Mouse (Mus musculus) cerebellum, postnatal 36 days (tissue): ENCODE measurements around the gene Sdccag8.

Source experiments
- DNase-seq, 2 experiments: peaks; one replicate each; pipeline ENCODE4 v3.0.0; 2021 to 2022; ENCODE audit warnings: mixed read lengths in 2 of 2

Sdccag8 gene

DNA sequence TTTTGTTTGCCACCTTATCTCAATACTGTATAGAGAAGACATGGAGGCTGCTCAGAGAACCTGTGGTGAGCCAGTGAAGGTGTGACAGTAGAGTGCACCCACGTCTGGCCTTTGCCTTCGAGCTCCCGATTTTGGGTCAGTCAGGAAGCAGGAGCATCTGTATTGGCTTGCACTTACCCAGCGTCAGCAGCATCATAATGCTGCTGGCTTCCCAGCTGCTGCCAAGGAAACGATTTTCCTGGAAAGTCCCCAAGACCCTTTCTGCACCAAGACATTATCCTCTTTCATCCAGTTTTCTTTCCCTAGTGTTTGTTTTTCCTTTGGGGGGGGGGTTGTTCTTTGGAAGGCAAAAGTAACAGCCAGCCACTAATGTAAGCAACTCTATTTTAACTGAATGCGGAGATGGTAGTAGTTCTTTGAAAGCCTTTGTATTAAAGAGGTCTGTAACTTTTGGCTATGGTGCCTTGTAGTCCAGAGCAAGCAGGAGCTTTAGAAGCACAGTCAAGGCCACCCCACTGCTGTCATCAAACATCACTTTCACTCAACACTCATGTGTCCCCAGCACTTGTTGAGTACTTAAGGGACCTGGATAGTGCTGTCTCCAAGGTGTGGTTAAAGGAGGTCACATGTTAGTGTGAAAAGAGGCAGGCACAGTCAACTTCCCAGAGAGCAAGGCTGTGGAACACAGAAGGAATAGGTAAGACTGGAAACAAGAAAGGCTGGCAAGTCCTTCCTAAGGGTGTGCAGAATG is 172.7 kb downstream of the Sdccag8 start:
- DNase-seq: no peak

DNA sequence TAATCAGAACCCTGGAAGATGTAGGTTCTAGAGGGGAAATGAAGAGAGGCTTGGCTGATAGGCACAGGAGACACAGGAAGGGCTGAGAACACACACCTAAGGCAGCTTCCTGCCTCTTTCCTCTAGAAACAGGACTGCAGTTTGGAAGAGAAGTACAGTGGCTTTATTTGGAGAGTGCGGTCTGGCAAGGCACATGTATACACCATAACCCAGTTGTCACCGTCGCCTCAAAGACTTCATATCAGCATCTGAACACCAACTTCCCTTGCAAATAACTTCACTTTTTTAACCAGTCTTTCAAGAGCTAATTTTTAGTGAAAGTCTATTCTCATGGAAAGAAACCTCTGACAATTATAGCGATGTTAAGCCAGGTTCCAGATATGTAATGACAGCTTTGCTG is 177.0 kb downstream of the Sdccag8 start:
- no peak for DNase-seq

DNA sequence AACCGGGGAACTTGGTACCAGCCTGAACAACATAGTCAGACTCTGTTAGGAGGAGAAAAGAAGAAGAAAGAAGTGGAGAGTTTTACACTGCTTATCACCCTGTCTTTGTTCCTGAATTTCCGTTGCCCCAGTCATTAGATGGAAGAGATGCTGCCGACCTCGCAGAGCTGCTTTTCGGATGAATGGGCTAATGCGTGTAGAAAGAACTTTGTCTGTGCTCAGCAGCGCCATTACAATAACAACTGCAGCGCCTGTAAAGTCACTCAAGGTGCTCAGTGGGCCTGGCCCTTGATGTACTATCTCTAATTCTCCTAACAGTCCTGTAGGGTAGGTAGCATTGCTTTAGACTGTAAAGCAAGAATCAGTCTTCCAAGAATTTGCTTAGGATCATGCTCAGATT is 178.1 kb downstream of the Sdccag8 start:
- DNase-seq: no peak

DNA sequence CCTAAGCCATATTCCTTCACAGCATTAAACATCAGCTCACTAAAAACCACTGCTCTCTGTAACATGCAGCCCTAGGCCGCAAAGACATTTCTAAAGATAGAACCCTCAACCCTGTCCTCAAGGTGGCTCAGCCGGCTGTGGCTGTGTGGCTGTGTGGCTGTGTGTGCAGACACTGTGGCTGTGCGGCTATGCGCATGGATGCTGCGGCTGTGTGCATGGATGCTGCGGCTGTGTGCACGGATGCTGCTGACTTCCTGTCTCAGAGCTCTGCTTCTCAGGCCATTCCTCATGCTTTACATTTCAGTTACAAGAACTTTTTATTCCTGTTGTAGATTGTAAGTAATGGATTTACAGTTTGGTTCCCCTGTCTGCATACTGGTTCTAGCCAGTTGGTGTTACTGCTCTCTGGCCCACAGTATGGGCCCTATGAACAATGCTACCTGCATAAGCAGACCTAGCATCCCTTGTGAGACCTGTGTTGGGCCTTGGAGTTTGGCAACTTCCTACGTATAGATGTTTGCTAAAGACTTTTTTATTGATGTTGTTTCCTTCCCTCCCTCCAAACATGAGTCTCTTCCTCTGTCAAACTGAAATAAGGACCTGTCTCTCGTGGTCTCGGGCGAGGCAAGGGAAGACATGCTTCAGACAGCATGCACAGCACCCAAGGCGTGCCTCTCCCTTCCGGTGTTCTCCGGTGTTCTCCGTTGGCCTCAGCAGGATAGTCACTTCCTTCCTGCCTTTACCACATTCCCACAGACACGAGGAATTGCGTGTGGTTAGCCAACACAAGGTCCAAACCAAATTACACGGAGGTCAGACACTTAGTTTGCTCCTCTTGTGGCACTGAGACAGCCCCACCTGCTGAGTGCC is 178.9 kb downstream of the Sdccag8 start:
- DNase-seq: no peak

DNA sequence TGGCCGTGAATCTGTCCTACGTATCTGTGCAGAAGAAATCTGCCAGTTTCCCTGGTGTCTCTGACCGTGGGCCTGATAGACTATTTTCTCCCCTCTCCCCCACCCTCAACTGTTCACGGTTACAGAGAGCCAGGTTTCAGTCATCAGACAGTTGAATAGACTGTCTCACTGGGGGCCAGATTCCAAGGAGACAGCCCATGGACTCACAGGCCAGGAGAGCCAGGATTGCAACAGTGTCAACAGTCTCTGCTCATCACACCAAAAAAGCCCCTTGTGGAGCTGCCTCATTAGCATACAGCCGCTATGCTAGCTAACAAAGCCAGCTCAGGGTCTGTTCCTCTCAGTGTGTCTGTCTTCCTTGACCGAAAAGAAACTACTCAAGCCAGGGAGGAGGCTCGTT is 179.6 kb downstream of the Sdccag8 start:
- DNase-seq: no peak

DNA sequence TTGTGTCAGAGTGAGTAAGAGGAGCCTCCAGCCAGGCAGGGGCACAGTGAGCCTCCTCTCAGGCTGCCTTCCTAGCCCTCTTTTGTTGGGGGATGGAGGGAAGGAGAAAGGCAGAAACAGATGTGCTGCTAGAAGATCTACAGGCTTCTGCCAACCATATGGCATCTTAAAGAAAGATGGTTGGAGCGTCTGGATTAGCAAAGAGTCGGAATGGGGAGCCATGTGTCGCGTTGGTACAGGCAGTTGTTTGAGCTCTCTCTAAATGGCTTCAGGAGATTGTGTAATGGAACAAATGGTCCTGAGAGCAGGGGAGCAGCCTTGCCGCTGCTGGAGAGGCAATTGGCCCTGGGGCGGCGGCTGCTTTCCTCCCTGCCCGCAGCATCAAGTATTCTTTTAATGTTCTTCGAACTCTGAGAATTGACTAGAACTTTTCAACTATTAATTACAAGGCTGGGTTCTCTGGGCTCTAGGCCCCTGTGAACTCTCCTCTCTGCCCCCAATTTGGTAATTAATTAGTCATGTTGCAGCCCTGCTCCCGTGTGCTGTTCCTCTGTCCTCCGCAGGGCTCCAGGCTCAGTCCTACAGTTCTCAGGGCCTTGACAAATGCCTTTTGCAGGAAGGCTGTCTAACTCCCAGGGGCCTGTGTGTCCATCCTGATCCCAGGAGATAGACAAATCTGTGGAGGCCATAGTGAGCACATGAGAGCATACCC is 180.4 kb downstream of the Sdccag8 start:
- no peak for DNase-seq

DNA sequence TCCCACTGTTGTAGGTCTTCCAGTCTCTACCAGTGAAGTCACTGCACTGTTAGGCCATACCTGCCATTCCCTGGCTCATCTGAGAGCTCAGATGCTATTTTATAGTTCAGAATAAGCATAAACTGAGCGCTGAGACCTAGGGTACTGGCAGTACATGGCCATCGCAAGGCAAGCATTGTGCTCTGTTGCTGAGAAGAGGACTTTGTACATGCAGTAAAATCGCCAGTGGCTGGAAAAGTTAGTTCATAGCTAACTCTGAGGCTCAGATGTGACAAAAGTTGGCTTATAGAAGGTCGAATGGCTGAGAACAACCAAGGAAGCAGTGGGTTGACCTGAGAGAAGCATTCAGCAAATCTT is 180.9 kb downstream of the Sdccag8 start:
- DNase-seq: no peak

DNA sequence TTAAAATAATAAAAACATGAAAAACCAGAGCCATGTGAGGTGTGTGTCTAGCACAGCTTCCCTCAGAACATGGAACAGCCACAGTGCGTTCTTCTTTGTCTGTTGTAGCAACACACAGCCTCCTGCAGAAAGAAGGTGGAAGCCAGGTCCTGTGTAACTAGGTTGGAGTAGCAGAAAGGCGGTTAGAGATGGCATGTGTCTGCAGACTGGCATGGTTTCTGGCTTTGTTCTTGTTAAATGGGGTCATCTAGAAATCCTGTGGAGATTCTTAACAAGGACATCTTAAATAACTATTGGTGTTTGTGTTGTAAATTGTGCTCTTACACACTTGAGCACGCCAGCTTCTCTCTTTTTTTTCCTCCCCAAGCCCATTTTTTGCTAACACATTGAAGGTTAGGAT is 181.7 kb downstream of the Sdccag8 start:
- DNase-seq: no peak

DNA sequence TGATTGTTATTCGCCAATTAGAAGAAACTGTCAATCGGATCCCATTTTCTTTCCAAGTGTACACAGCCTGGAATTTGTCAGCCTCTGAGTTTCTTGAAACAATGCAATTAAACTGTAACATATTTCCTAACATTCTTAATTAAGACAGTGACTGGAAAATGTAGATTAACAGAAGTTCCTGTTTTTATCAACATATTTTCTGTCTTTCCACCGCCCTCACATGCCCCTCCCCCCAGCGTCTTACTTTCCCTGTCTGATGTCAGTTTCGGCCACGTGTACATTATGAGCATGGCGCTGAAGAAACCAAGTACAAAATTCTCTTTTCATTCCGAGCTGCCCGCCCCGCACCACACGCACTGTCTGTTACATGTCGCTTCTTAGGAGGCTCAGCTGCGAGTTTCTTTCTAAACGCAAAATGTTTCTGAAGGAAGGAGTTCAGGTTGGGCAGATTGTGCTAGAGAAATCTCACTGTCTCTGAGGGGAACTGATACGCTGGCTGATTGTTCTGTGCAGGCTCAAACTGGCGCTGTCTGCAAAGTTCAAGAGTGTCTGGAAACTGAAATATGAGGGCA is 182.3 kb downstream of the Sdccag8 start:
- DNase-seq: peak; percentile 34 to 37

DNA sequence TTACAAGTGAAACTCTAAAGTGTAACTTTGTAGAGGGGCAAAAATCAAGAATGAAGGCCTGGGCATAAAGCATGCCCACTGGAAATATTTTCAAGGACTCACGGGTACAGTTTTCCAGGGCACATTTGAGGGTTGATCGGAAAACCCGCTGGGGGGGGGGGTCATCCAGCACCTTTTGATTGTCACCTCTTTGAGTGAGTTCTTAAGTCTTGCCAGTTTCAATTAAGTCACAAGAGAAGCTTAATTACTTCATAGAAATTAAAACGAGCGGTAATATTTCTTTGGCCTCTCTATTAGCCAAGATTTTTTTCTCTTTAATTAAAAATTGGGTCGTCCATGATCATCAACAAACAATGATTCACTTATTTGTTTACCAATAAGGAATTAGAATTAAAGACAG is 182.8 kb downstream of the Sdccag8 start:
- DNase-seq: no peak

DNA sequence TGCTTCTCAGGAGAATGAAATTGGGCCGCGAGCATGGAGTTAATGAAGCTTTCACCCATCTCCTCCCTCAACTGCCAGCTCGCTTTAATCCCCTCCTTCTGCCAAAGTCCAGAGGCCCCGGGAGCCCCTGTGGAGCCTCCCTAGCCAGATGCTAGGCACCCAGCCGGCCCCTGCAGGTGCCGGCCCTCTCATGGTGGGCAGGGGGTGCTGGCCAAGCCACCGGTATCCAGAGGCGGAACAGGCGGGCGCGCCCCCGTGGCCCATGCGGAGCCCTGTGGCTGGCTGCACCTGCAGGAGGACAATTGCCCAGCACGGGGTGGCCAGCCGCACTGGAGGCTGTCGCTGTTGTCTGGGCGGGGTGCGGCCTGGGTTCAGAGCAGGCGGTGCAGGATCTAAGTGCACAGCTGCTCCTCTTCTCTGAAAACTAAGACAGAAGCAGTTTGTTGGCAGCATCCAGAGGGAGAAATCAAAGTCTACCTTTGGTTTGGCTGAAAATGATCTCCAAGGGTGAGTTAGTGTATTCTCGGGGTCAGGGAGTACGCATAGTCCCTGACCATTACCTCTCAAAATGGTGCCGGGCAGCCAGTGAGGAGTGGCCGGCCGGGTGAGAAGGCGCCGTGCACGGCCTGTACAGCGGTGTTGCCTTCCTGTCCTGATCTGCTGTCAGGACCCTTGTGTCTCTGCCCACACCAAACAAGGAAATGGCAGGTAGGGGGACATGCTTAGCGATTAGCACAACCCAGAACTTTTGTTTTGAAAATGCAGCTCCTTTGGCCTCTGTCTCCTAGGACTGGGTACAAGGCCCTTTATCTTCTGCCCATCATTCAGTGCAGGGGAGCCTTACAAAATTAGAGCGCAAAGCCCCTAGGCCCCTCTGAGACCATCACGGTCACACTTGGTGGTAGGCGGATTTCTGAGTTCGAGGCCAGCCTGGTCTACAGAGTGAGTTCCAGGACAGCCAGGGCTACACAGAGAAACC is 183.5 kb downstream of the Sdccag8 start:
- DNase-seq: peak in 1 of 2 experiments; percentile 37

DNA sequence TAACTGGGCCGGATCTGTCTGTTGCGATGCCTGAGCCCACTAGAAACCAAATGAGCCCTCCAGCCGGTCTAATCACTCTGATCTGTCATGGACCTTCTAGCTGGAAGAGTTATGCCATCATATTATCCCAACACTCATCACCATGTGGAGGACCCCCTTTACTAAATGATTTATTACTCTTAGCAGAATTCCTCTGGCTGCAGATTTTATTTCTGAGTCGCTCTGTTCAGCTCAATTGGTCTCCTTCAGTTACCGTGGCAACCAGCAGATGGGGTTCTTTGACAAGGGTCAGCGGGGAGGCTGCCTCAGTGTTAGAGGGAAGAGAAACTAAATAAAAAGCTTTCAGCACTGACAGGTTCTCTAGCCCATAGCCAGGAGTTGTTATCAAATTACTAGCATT is 184.6 kb downstream of the Sdccag8 start:
- peak in 1 of 2 experiments; percentile 32 for DNase-seq

DNA sequence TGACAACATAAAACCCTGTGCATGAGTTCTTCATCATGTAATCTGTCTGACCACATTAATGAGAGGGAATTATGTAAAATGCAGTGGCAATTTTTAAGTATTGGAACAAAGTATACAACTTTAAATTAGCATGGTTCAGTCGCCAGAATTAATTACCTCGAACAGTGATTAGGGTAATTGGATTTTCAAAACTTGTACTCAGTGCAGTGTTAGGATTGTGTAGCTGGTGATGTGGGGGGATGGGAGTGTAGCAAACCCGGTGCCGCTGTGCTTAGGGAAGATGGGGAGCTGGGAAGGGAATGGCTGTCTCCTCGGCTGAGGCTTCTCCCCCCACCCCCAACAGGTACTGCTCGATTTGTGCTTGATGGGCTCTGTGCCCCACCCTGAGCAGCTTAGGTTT is 188.5 kb downstream of the Sdccag8 start:
- DNase-seq: no peak

DNA sequence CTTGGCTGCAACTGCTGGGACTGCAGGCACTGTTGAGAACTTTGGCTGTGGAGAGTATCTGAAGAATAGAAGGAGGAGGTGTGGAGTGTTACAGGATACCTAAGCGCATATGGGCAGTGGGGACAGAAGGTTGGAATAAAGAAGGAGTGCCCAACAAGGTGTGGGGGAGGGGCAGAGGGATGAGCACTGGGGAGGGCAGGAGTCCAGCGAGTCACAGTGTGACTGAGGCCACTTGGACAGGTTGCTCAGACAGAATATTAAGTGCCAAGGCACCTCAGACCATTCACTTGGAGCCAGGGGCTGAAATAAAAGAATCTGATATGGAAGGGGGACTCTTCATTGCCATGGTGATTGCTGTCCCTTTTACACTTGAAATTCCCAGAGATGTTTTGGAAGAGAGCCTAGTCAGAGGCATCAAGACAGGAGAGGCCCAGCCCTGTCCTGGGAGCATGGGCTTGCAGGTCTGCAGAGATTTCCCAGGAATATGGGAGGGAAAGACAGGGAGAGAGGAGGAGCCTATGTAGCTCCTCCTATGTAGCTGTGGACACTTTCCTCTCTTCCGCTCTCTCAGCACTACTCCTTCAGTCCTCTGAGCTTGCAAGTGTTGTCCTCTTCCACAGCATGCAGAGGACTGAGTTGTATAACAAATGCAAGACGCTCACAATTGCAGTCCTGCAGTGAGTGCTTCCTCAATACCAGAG is 189.7 kb downstream of the Sdccag8 start:
- no peak for DNase-seq

DNA sequence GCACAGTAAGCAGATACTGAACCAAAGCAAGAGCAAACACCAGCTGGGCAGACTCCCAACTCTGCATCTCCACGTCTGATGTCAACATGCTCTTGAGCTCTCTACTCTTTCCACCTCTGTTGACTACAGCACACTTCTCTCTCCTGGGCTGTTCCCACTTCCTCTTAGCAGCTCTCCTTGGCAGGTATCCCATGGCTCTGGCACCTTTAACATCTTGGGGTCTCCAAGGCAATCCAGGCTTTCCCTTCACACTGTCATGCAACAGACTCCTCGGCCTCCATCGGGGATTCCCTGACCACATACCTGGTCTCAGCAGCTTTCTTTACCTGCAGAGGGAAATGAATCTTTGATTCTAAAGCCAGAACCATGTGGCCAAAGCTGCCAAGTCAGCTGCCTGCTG is 192.9 kb downstream of the Sdccag8 start:
- no peak for DNase-seq

DNA sequence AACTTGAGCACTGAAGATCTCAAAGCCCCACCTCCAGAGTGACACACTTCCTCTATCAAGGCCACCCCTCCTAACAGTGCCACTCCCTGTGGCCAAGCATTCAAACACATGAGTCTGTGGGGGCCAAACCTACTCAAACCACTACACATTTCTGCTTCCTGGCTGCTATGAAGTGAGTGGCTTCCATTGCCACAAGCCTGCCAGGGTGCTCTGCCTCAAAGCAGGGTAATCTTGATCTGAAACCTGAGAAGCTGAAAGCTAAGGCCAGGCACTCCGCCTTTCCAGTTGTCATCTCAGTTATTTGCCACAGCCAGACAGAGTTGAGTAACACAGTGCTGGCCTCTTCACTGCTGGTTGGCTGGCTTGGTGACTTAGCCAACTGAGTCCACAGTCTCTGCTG is 194.3 kb downstream of the Sdccag8 start:
- no peak for DNase-seq

DNA sequence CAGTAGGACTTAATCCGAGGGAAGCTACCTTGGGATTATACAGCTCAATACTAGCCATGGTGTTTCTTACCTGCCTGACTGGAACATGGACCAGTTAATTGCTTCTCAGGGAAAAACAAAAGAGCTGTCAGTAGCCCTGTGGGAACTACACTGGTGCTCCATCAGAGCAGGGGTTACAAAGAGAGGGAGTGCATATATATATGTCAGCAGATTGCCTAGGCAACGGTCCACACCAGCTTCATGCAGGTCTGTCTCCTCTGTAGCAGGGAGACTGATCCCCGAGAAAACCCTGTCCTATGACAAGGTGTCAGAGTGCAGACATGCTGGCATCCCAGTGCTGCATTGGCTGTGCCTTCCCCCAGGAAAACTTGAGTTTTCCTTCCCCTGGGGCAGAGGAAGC is 195.6 kb downstream of the Sdccag8 start:
- no peak for DNase-seq

DNA sequence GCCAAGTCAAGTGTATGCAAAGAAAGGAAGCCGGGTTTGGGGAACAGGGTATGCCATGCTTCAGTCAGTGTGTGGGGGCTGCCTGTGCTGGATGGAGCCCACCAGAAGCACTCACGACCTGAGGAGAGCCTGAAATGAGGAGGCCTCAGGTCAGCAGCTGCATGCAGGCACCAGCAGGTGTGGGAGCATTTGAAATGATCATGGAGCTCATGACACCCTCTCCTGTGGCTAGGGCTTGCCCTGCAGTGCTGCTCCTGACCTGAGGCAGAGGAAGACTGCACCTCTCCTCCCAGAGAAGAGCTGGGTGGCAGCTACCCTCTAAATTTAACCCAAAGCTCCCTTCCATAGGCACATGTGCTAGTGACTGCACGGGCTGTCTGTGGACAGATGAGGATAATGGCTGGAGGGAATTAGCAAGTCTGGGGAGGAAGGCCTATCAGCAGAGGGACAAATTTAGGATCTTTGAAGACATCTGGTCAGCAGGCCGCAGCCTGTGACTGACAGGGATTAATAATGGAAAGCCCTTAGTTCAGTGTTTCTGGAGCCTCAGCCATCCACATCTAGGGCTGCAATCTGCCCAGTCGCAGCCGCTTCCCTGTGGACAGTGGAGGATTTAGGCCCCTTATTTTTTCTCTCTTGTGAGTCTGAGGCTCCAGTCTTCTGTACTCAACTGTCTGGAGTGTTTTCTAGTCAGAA is 196.3 kb downstream of the Sdccag8 start:
- no peak for DNase-seq

DNA sequence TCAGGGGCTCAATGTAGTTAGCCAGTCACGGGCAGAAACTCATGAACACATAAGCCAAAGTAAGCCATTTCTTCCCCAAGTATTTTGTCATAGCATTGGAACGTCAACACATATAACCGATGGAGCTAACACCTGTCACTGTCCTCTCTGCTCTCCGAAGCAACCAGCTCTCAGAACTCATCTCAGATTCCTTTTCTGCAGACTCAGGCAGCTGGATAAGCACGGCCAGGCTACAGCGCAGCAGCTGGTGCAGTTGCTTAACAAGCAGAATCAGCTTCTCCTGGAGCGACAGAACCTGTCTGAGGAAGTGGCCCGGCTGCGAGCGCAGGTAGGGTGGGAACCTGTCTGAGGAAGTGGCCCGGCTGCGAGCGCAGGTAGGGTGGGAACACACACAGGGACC is 197.2 kb downstream of the Sdccag8 start:
- DNase-seq: no peak

DNA sequence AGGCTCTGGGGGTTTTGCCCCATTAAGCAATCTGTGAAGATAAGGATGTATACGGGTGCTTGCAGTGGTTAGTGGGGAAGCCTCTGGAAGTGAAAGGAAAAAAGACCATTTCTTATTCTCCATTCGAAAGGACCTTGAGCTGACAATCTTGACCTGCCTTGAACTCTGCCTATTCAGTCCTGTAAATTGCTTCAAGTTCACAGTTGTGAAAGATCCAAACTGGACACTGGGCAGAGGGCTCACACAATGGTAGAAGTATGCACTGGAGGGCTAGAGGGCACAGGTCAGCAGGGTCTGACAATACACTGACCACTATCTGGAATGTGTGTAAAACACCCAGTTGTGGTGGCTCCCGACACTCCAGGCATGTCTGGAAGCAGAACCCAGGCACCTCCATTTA is 198.3 kb downstream of the Sdccag8 start:
- no peak for DNase-seq

DNA sequence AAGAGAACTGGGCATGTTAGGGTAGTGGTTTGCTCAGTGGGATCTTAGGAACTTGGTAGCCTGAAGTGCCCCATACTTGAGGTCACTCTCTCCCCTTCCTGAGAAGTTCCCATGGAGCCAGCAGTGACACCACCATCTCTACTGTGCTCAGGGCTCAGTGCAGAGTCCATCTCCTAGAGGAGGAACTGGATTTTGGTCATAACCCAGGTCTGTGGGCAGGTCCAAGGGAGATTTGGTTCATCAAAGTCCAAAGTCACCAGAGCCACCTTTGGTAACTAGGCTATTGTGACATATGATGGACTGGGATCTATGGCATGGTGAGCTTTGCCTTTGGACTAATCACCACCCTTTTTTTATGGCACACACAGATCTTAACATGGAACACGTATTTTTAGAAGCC is 198.9 kb downstream of the Sdccag8 start:
- DNase-seq: no peak
